23 mouse cellular contexts compared by ENCODE assay signal in genomic region chr4:132803212-132803611, GRCm38 (mm10). TPM values are rescaled to one million over a fixed set of nuclear protein-coding genes. Genes with fewer than 3 reads are reported as not detected.
A peak's percentile ranks its signal among the peaks of the same experiment; 100 is the strongest.
DNase-seq lines count a peak whose midpoint lies in the region; TF ChIP-seq lines count a peak whose summit lies in the region.
"Had no signal": no experiment of that assay in that cellular context is flagged by ENCODE, and none has a peak within 500 bp of the region (broad histone marks: within the 10 kb centered on the region; RNA-seq: fewer than 3 reads in every experiment).

No protein-coding gene starts in this region.

- no peaks in the 10 kb centered on the region for H3K79me2 ChIP-seq in CH12.LX (replicated peaks; ENCODE audit: control insufficient read depth, extremely low read depth, insufficient read depth, poor library complexity, severe bottlenecking)

- dilution Hi-C loops in CH12.LX (cut with MboI; ENCODE audit: extremely low pct_ligation_motif_present, extremely low pct_unique_long_range_greater_than_20kb, low sequenced_read_pairs), result no loop called here

- H3K4me1 ChIP-seq in CH12.LX (ENCODE audit: control insufficient read depth in 1 of 2, insufficient read depth in 2 of 2), result peaks cover 8 to 60% of the 10 kb centered on the region in 2 experiments
- H3K4me1 ChIP-seq in bone marrow macrophage, adult 2 months (ENCODE audit: control insufficient read depth, insufficient read depth, low read length), result peaks cover 60% of the 10 kb centered on the region
- H3K4me1 ChIP-seq in lung, adult 2 months (ENCODE audit: control insufficient read depth, insufficient read depth, low read length), result no peaks in the 10 kb centered on the region
- H3K4me1 ChIP-seq: embryonic facial prominence, embryonic 12.5 days; embryonic facial prominence, embryonic 15.5 days; forebrain, embryonic 12.5 days; forebrain, embryonic 15.5 days had no signal

- no peak for TF ChIP-seq RAD21 in CH12.LX (IDR thresholded peaks at IDR 0.05; ENCODE audit: low read depth, low read length)

- no peaks in the 10 kb centered on the region for H3K36me3 ChIP-seq in CH12.LX (replicated peaks in 1 of 2; ENCODE audit: control insufficient read depth in 1 of 2, insufficient read depth in 1 of 2, low read length in 1 of 2)
- H3K36me3 ChIP-seq: embryonic facial prominence, embryonic 12.5 days; embryonic facial prominence, embryonic 15.5 days; forebrain, embryonic 12.5 days; forebrain, embryonic 15.5 days; heart, embryonic 10.5 days; heart, embryonic 13.5 days had no signal

- H3K9me3 ChIP-seq in CH12.LX (replicated peaks; ENCODE audit: low read length), result no peaks in the 10 kb centered on the region
- H3K9me3 ChIP-seq: embryonic facial prominence, embryonic 12.5 days; embryonic facial prominence, embryonic 15.5 days; forebrain, embryonic 12.5 days; forebrain, embryonic 15.5 days; heart, embryonic 10.5 days; heart, embryonic 13.5 days had no signal

- H3K9ac ChIP-seq in CH12.LX (ENCODE audit: insufficient read depth, low read depth), result no peak overlapping the region
- H3K9ac ChIP-seq: embryonic facial prominence, embryonic 12.5 days; embryonic facial prominence, embryonic 15.5 days; forebrain, embryonic 12.5 days; forebrain, embryonic 15.5 days; heart, embryonic 13.5 days; hindbrain, embryonic 14.5 days had no signal

- WGBS in lung, adult 2 months, result 79% methylated on average over 5 of the region's 5 CpGs

- intact Hi-C loops in gastrocnemius, adult 2 months (cut with DNase I), result no loop called here
- intact Hi-C loops in gastrocnemius, postnatal 36 days (cut with DNase I), result no loop called here

- no peaks in the 10 kb centered on the region for H3K27me3 ChIP-seq in CH12.LX (replicated peaks)
- H3K27me3 ChIP-seq: embryonic facial prominence, embryonic 12.5 days; embryonic facial prominence, embryonic 15.5 days; forebrain, embryonic 12.5 days; forebrain, embryonic 15.5 days; heart, embryonic 13.5 days had no signal

- no peak for TF ChIP-seq CTCF in gastrocnemius, adult 2 months (IDR thresholded peaks at IDR 0.05)
- no peak for TF ChIP-seq CTCF in CH12.LX (conservative IDR thresholded peaks at IDR 0.05 in 1 of 2, IDR thresholded peaks at IDR 0.05 in 1 of 2; ENCODE audit: low read depth in 2 of 2, low read length in 2 of 2)
- TF ChIP-seq CTCF in bone marrow macrophage, adult 2 months (IDR thresholded peaks at IDR 0.05; ENCODE audit: low read depth, low read length), result no peak
- no peak for TF ChIP-seq CTCF in lung, adult 2 months (IDR thresholded peaks at IDR 0.05; ENCODE audit: insufficient read depth, low read length)

- TF ChIP-seq POLR2A in CH12.LX (IDR thresholded peaks at IDR 0.05; ENCODE audit: low read depth, low read length), result no peak
- TF ChIP-seq POLR2A in bone marrow macrophage, adult 2 months (IDR thresholded peaks at IDR 0.05; ENCODE audit: borderline replicate concordance, low read depth, low read length), result no peak
- no peak for TF ChIP-seq POLR2A in lung, adult 2 months (IDR thresholded peaks at IDR 0.05; ENCODE audit: borderline replicate concordance, extremely low read depth, low read depth, low read length)

- H3K27ac ChIP-seq in gastrocnemius, adult 2 months, result peak overlapping the region; percentile 73; the same call in 1 of the 2 replicates
- H3K27ac ChIP-seq in CH12.LX (ENCODE audit: insufficient read depth, low read depth), result peak overlapping the region; percentile 94; the same call in 1 of the 2 replicates
- H3K27ac ChIP-seq in bone marrow macrophage, adult 2 months (ENCODE audit: insufficient read depth, low read depth, low read length), result peak overlapping the region; percentile 93
- H3K27ac ChIP-seq: embryonic facial prominence, embryonic 12.5 days; forebrain, embryonic 12.5 days; forebrain, embryonic 15.5 days; heart, embryonic 10.5 days; heart, embryonic 13.5 days; hindbrain, embryonic 14.5 days; hindbrain, postnatal 0 days had no signal

- no peak for TF ChIP-seq EP300 in CH12.LX (IDR thresholded peaks at IDR 0.05; ENCODE audit: low read length)

- DNase-seq in gastrocnemius, adult 2 months, result no peak
- DNase-seq in gastrocnemius, postnatal 36 days, result no peak
- no peak for DNase-seq in CH12.LX (ENCODE audit: extremely low read depth)
- DNase-seq in lung, adult 2 months, result no peak
- DNase-seq in lung, postnatal 36 days, result no peak
- DNase-seq: adrenal gland, adult 8-10 months; adrenal gland, postnatal 25 days; cerebellum, adult 11 months; cerebellum, adult 2 months; cerebellum, adult 9-11 months; cerebellum, postnatal 25 days; gastrocnemius, postnatal 10 days; heart, postnatal 14 days; heart, postnatal 4 days had no signal

- in situ Hi-C loops in CH12.LX (cut with MboI; ENCODE audit: low pct_ligation_motif_present, low pct_unique_long_range_greater_than_20kb, low sequenced_read_pairs), result no loop called here

- no peak overlapping the region for H3K4me2 ChIP-seq in CH12.LX (ENCODE audit: insufficient read depth, low read depth, poor library complexity, severe bottlenecking)
- H3K4me2 ChIP-seq: embryonic facial prominence, embryonic 12.5 days; embryonic facial prominence, embryonic 15.5 days; forebrain, embryonic 12.5 days; forebrain, embryonic 15.5 days; heart, embryonic 13.5 days; hindbrain, embryonic 14.5 days had no signal

- H3K4me3 ChIP-seq in gastrocnemius, adult 2 months, result no peak overlapping the region
- H3K4me3 ChIP-seq in CH12.LX (replicated peaks in 1 of 3; ENCODE audit: low read depth in 2 of 3, low read length in 2 of 3, poor library complexity in 1 of 3), result no peak overlapping the region
- no peak overlapping the region for H3K4me3 ChIP-seq in bone marrow macrophage, adult 2 months (ENCODE audit: insufficient read depth, low read length)
- H3K4me3 ChIP-seq in lung, adult 2 months (replicated peaks; ENCODE audit: extremely low read depth, low read depth, low read length), result no peak overlapping the region
- H3K4me3 ChIP-seq: embryonic facial prominence, embryonic 12.5 days; embryonic facial prominence, embryonic 15.5 days; forebrain, embryonic 12.5 days; forebrain, embryonic 15.5 days; heart, embryonic 10.5 days; heart, embryonic 13.5 days had no signal

TF ChIP-seq in CH12.LX, 34 proteins besides CTCF, POLR2A, EP300 and RAD21:
- TF ChIP-seq MXI1 (IDR thresholded peaks at IDR 0.05; ENCODE audit: low read depth, low read length) (no peak), CHD2 (IDR thresholded peaks at IDR 0.05; ENCODE audit: low read length) (no peak), E2F4 (IDR thresholded peaks at IDR 0.05; ENCODE audit: insufficient replicate concordance, low read depth, low read length) (no peak), SMC3 (IDR thresholded peaks at IDR 0.05; ENCODE audit: low read depth, low read length) (no peak), TBP (conservative IDR thresholded peaks at IDR 0.05; ENCODE audit: low read depth, low read length) (peak; percentile 62; the same call in 1 of the 2 replicates), MAFK (IDR thresholded peaks at IDR 0.05; ENCODE audit: insufficient replicate concordance, low read length) (0 out of 2 replicates have a peak, but pooled peaks have one; percentile 25)

RNA-seq across cellular contexts. Expression of gene Themis2, which starts 7.0 kb away (rescaled TPM):
- under 1 TPM; 0.69 to 0.70 TPM for total RNA-seq in gastrocnemius, adult 2 months (2021)
- total RNA-seq in gastrocnemius, postnatal 36 days (2021), result under 1 TPM; 0.72 to 0.87 TPM
- total RNA-seq in CH12.LX (2012; rRNA removed), result 14.2 and 17.1 TPM in 2 replicates
- 9.3 and 10.2 TPM in 2 replicates for total RNA-seq in CH12.LX (2014; rRNA removed)
- 30.7 and 35.7 TPM in 2 replicates for polyA plus RNA-seq in CH12.LX (2012; ENCODE audit: insufficient read length, low read depth)
- 132 and 141 TPM in 2 replicates for polyA plus RNA-seq in bone marrow macrophage, adult 2 months (2012; ENCODE audit: insufficient read depth, insufficient read length, missing spikeins)
- 13.6 and 16.5 TPM in 2 replicates for polyA plus RNA-seq in lung, adult 2 months (2012; rRNA removed)

RNA-seq across cellular contexts. Expression of gene Rpa2, which starts 35.1 kb away (rescaled TPM):
- 10 to 100 TPM; 14.2 to 16.3 TPM for total RNA-seq in gastrocnemius, adult 2 months (2021)
- total RNA-seq in gastrocnemius, postnatal 36 days (2021), result 10 to 100 TPM; 13.8 to 14.7 TPM
- total RNA-seq in CH12.LX (2012; rRNA removed) (80.2 and 108 TPM in 2 replicates), CH12.LX (2014; rRNA removed) (142 and 157 TPM in 2 replicates)
- polyA plus RNA-seq in CH12.LX (2012; ENCODE audit: insufficient read length, low read depth), result 97.9 and 103 TPM in 2 replicates
- polyA plus RNA-seq in bone marrow macrophage, adult 2 months (2012; ENCODE audit: insufficient read depth, insufficient read length, missing spikeins), result 18.4 and 21.8 TPM in 2 replicates
- 9.7 and 9.9 TPM in 2 replicates for polyA plus RNA-seq in lung, adult 2 months (2012; rRNA removed)

RNA-seq across cellular contexts. Expression of gene Ppp1r8, which starts 39.8 kb away (rescaled TPM):
- total RNA-seq in gastrocnemius, adult 2 months (2021), result 10 to 100 TPM; 13.6 to 14.8 TPM
- 10 to 100 TPM; 11.2 to 12.5 TPM for total RNA-seq in gastrocnemius, postnatal 36 days (2021)
- total RNA-seq in CH12.LX (2012; rRNA removed), result 89.0 and 105 TPM in 2 replicates
- 141 and 153 TPM in 2 replicates for total RNA-seq in CH12.LX (2014; rRNA removed)
- 107 and 113 TPM in 2 replicates for polyA plus RNA-seq in CH12.LX (2012; ENCODE audit: insufficient read length, low read depth)
- polyA plus RNA-seq in bone marrow macrophage, adult 2 months (2012; ENCODE audit: insufficient read depth, insufficient read length, missing spikeins), result 24.3 and 28.5 TPM in 2 replicates
- polyA plus RNA-seq in lung, adult 2 months (2012; rRNA removed), result 20.9 and 29.9 TPM in 2 replicates

RNA-seq across cellular contexts. Expression of gene Smpdl3b, which starts 46.2 kb away (rescaled TPM):
- total RNA-seq in gastrocnemius, adult 2 months (2021), result under 1 TPM; 0.47 to 0.66 TPM
- total RNA-seq in gastrocnemius, postnatal 36 days (2021), result under 1 TPM; 0.42 to 0.74 TPM
- total RNA-seq in CH12.LX (2012; rRNA removed), result 20.9 and 24.0 TPM in 2 replicates
- total RNA-seq in CH12.LX (2014; rRNA removed), result 3.6 and 4.6 TPM in 2 replicates
- polyA plus RNA-seq in CH12.LX (2012; ENCODE audit: insufficient read length, low read depth), result 2.9 TPM in 2 replicates
- 8.8 and 9.1 TPM in 2 replicates for polyA plus RNA-seq in bone marrow macrophage, adult 2 months (2012; ENCODE audit: insufficient read depth, insufficient read length, missing spikeins)
- polyA plus RNA-seq in lung, adult 2 months (2012; rRNA removed), result 4.7 and 6.6 TPM in 2 replicates

Comparison
In these comparisons a context has a peak if more than half of its experiments do, and no peak if none do; other contexts are left out.
1. RNA of gene Themis2, which starts 7.0 kb away (total RNA-seq): 9.3 to 17.1 TPM in CH12.LX; 0.72 to 0.87 TPM in gastrocnemius, postnatal 36 days and 0.69 to 0.70 TPM in gastrocnemius, adult 2 months; every median in the first group is over 4 times any median in the second.
2. RNA of gene Rpa2, which starts 35.1 kb away (total RNA-seq): 80.2 to 157 TPM in CH12.LX; 14.2 to 16.3 TPM in gastrocnemius, adult 2 months and 13.8 to 14.7 TPM in gastrocnemius, postnatal 36 days; every median in the first group is over 4 times any median in the second.
3. RNA of gene Ppp1r8, which starts 39.8 kb away (total RNA-seq): 89.0 to 153 TPM in CH12.LX; 13.6 to 14.8 TPM in gastrocnemius, adult 2 months and 11.2 to 12.5 TPM in gastrocnemius, postnatal 36 days; every median in the first group is over 4 times any median in the second.
4. Peak in every context shown above with its lines, with median percentiles within 50 percentile points of each other: H3K27ac ChIP-seq.